Mouse (Mus musculus) NIH3T3 (cell line): ENCODE measurements at regions not wholly inside any gene's neighbourhood (a gene's known extent, or its start where the extent isn't known, plus 50 kb on each side); places are given as distances from the start of the nearest gene placed in this dataset.

Experiments
- DNase-seq: peaks from one replicate; pipeline ENCODE4 v3.0.0-alpha.2; 2012; ENCODE audit warnings: low read depth

DNA sequence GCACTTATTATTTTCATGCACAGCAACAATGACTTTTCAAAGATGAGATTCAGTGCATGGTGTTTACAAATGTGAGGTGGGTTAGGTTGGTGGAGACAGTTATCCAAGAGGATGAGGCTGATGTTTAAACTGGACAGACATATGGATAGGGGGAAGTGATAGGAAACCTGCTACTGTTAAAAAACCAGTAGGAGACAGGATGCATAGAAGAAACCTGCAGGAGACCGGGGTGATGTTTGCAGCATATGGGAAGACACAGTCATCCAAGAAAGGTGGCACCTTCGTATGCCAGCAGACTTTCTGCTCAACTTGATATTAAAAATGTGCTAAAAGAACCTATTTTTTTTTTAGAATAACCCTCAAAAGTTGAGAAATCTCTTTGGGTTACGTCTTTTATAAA is 809.9 kb upstream of the Gm5150 start:
- no peak for DNase-seq

- no peak for DNase-seq
Observed at GRCm38 (mm10) chr3:16810878-16811611, 804.8 kb upstream of the Gm5150 start.

DNA sequence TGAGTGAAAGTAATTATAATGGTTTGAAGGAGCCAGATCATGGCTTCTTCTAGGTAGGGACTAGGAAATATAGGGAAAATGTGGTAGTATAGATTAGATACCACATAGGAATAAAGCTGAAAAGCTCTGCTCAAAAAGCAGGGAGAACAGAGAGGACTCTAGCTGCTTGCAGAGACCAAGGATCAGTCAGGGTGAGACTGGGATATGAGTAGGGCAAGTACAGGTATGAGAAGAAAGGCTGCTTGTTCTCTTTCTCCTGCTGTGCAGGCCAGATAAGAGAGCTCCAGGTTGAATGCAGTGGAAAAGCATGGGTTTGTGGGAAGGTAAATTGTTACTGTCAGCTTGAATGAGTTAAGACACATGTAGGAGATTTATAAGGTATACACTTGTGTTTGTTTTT is 797.4 kb upstream of the Gm5150 start:
- DNase-seq: no peak
